Mouse (Mus musculus) C2C12 (cell line): ENCODE measurements around the gene Btnl2.

ENCODE experiments used
- CTCF ChIP-seq: IDR thresholded peaks from one replicate; pipeline ENCODE4 v1.5.1; 2011; ENCODE audit not compliant: control insufficient read depth, insufficient read depth, insufficient read length
- MYOD1 ChIP-seq: IDR thresholded peaks from one replicate; pipeline ENCODE4 v1.6.1; 2011; ENCODE audit warnings: low read depth; ENCODE audit not compliant: control insufficient read depth, insufficient read length
- MYOG ChIP-seq: IDR thresholded peaks from one replicate; pipeline ENCODE4 v1.6.1; 2011; ENCODE audit not compliant: control insufficient read depth, insufficient read length; ENCODE audit errors: extremely low read depth
- USF1 ChIP-seq: IDR thresholded peaks from one replicate; pipeline ENCODE4 v1.6.1; 2011; ENCODE audit warnings: low read depth, mild to moderate bottlenecking, control low read depth, moderate library complexity

GRCm38 (mm10) chr17:34312185-34312584 is 42.4 kb upstream of the Btnl2 start:
- TF ChIP-seq CTCF (no peak), MYOG (no peak), USF1 (no peak), MYOD1 (no peak)
